Mouse (Mus musculus) hindbrain, postnatal 0 days (tissue): ENCODE data around the gene Hoxb5. TPM values are rescaled to one million over a fixed set of nuclear protein-coding genes. Genes with fewer than 3 reads are reported as not detected.

Experiments
- ATAC-seq: fragments of 200-750 bp; cut with Nextera tagmentation; 2 replicates; pipeline ENCODE4 v1.8.0; 2017; ENCODE audit warnings: mild to moderate bottlenecking, moderate TSS enrichment, moderate library complexity
- DNase-seq: peaks from one replicate; pipeline ENCODE4 v3.0.0-alpha.2; 2015; ENCODE audit warnings: low spot score
- H3K27ac ChIP-seq: fragments of 300-500 bp; sonication (generic); 2 replicates; pipeline ENCODE4 v1.5.1; 2014; ENCODE audit warnings: mild to moderate bottlenecking
- H3K27me3 ChIP-seq: fragments of 300-500 bp; sonication (generic); 2 replicates; pipeline ENCODE4 v1.6.1; 2014; ENCODE audit warnings: low read length, mixed read lengths; ENCODE audit not compliant: insufficient read depth
- H3K36me3 ChIP-seq: fragments of 300-500 bp; sonication (generic); 2 replicates; pipeline ENCODE4 v1.6.1; 2014; ENCODE audit warnings: low read length, mixed read lengths; ENCODE audit not compliant: insufficient read depth
- H3K4me1 ChIP-seq: fragments of 300-500 bp; sonication (generic); 2 replicates; pipeline ENCODE4 v1.6.1; 2014; ENCODE audit warnings: antibody characterized with exemption, low read length, mixed read lengths; ENCODE audit not compliant: insufficient read depth
- H3K4me2 ChIP-seq: fragments of 300-500 bp; sonication (generic); 2 replicates; pipeline ENCODE4 v1.6.1; 2014; ENCODE audit warnings: low read depth, mild to moderate bottlenecking, low read length, moderate library complexity, mixed read lengths
- H3K4me3 ChIP-seq: fragments of 300-500 bp; sonication (generic); 2 replicates; pipeline ENCODE4 v1.5.1; 2014; ENCODE audit warnings: low read length
- H3K9ac ChIP-seq: fragments of 300-500 bp; sonication (generic); replicated peaks from 2 replicates; pipeline ENCODE4 v1.6.1; 2014; ENCODE audit warnings: mild to moderate bottlenecking, low read length, moderate library complexity, mixed read lengths
- H3K9me3 ChIP-seq: fragments of 300-500 bp; sonication (generic); 2 replicates; pipeline ENCODE4 v1.6.1; 2016; ENCODE audit warnings: low read length, mixed read lengths
- CTCF ChIP-seq: IDR thresholded peaks from 2 replicates; pipeline ENCODE4 v1.5.1; 2016; ENCODE audit warnings: antibody characterized with exemption, control low read depth, low read depth
- WGBS: fragments of 180-500 bp; shearing (Covaris S2); extraction: QIAGEN DNeasy Blood & Tissue Kit; methylation state at CpG from one replicate; pipeline ENCODE4 v1.1.7; 2014; 5-methylcytosine and 5-hydroxymethylcytosine counted together
- polyA plus RNA-seq: library from polyadenylated mRNA; unstranded; fragments of >200 nt; fragmentation: Nextera tagmentation; extraction: Ambion mirVana; gene quantifications from 2 replicates; pipeline ENCODE4 v1.2.1, GENCODE M21; 2015
- total RNA-seq: library from RNA; depleted of rRNA; stranded (reverse); fragments of >200 nt; gene quantifications from 2 replicates; pipeline ENCODE4 v1.2.3, GENCODE M21; 2014

Gene Hoxb5
- total and polyA plus RNA-seq, 2 experiments from 2014 or later = 24.3 to 113 TPM

- Histone ChIP-seq H3K4me1 (no peaks in the 10 kb centered on the region), H3K4me2 (no peak overlapping the region), H3K9me3 (0 out of 2 replicates have a peak, but pooled peaks cover 4% of the 10 kb centered on the region), H3K27me3 (peaks cover 90% of the 10 kb centered on the region), H3K27ac (no peak overlapping the region), H3K36me3 (no peaks in the 10 kb centered on the region), H3K4me3 (no peak overlapping the region), H3K9ac (no peak overlapping the region)
- TF ChIP-seq CTCF = no peak
- DNase-seq = no peak
- no peak for ATAC-seq
- 2% methylated on average over 7 of the region's 7 CpGs for WGBS
These were observed 37.2 kb upstream of the Hoxb5 start for GRCm38 (mm10) chr11:96265954-96266353.

GRCm38 (mm10) chr11:96267021-96267920, 35.9 kb upstream of the Hoxb5 start:
- H3K9me3 ChIP-seq = 0 out of 2 replicates have a peak, but pooled peaks cover 4% of the 10 kb centered on the region
- H3K4me1 ChIP-seq = no peaks in the 10 kb centered on the region
- no peaks in the 10 kb centered on the region for H3K36me3 ChIP-seq
- no peak for ATAC-seq
- H3K27ac ChIP-seq = no peak overlapping the region
- DNase-seq = no peak
- H3K4me3 ChIP-seq = no peak overlapping the region
- H3K27me3 ChIP-seq = peaks cover 93% of the 10 kb centered on the region
- H3K9ac ChIP-seq = no peak overlapping the region
- TF ChIP-seq CTCF = no peak
- 10% methylated on average over 7 of the region's 7 CpGs for WGBS
- H3K4me2 ChIP-seq = no peak overlapping the region

DNA sequence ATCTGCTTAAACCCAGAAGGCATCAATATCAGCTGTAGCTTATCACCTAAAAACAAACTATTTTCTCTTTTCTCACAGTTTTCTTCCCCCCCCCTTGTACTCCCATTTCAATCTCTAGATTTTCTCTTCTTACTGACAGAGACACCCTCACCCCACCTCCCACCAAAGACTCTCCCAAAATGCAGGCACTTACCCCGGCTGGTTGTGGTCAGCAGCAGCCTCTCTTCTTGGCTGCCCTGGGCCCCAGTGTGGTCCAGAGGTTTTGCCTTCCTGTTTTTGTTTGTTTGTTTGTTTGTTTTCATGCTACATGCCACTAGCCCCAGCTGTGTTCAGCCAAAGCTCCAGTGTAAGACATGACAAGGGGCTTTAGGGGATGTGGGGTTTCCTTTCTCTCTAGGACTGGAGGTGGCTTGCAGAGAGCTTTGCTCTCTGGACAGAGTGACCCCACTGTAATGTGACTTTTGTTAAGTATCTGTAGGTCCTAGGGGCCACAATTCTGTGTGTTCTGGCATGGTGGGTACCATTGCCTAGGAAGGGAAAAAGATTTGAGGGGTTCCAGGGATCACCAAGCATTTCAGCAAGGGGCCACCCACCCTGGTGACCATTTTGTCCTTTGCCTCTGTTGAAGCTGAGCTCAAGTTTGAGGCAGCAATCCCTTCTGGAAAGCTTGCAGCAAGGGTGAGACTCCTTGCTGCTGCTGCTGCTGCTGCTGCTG, 34.9 kb upstream of the Hoxb5 start:
- peaks cover 93% of the 10 kb centered on the region for H3K27me3 ChIP-seq
- H3K4me1 ChIP-seq = no peaks in the 10 kb centered on the region
- no peak overlapping the region for H3K27ac ChIP-seq
- H3K4me2 ChIP-seq = no peak overlapping the region
- 3% methylated on average over 1 of the region's 1 CpGs for WGBS
- no peaks in the 10 kb centered on the region for H3K36me3 ChIP-seq
- no peak for ATAC-seq
- DNase-seq = no peak
- no peak overlapping the region for H3K9ac ChIP-seq
- H3K9me3 ChIP-seq = 0 out of 2 replicates have a peak, but pooled peaks cover 4% of the 10 kb centered on the region
- H3K4me3 ChIP-seq = no peak overlapping the region
- no peak for TF ChIP-seq CTCF

DNA sequence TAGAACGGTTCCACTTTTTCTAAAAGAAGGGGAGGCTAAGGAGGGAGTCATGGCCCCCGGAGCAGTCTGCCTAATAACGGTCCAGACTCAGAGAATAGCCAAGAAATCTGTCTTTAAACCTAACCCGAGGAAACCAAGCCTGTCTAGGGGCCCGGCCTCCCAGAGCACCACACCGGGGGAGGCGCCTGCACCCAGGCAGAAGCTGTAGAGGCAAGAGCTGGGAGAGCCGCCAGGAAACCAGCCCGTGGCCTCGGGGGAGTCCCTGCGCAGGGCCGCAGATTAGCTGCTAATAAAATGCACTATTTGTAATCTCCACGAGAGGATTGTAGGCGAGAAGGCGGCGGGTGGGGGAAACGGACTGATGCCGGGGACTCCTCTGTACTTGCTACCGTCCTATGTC, 33.3 kb upstream of the Hoxb5 start:
- Histone ChIP-seq H3K36me3 (no peaks in the 10 kb centered on the region), H3K4me1 (no peaks in the 10 kb centered on the region), H3K9me3 (no peaks in the 10 kb centered on the region), H3K4me2 (no peak overlapping the region), H3K27me3 (peaks cover 93% of the 10 kb centered on the region), H3K4me3 (no peak overlapping the region), H3K9ac (no peak overlapping the region), H3K27ac (no peak overlapping the region)
- WGBS = under 1% methylated on average over 19 of the region's 19 CpGs
- no peak for TF ChIP-seq CTCF
- no peak for ATAC-seq
- no peak for DNase-seq

GRCm38 (mm10) chr11:96270996-96271540, 32.1 kb upstream of the Hoxb5 start, which contains the start of gene Hoxb9:
TSS of gene Hoxb9 (plus strand) at chr11:96271457.
- under 1% methylated on average over 36 of the region's 40 CpGs for WGBS
- H3K27me3 ChIP-seq = peaks cover 94% of the 10 kb centered on the region
- H3K36me3 ChIP-seq = no peaks in the 10 kb centered on the region
- peak within 1 kb of the TSS; percentile 42; the same call in 1 of the 2 replicates for H3K4me2 ChIP-seq
- H3K9ac ChIP-seq = no peak within 1 kb of the TSS
- no peaks in the 10 kb centered on the region for H3K4me1 ChIP-seq
- no peak within 1 kb of the TSS for H3K27ac ChIP-seq
- DNase-seq (no peak), ATAC-seq (no peak)
- TF ChIP-seq CTCF = no peak
- H3K4me3 ChIP-seq = peak within 1 kb of the TSS; percentile 21
- no peaks in the 10 kb centered on the region for H3K9me3 ChIP-seq

DNA sequence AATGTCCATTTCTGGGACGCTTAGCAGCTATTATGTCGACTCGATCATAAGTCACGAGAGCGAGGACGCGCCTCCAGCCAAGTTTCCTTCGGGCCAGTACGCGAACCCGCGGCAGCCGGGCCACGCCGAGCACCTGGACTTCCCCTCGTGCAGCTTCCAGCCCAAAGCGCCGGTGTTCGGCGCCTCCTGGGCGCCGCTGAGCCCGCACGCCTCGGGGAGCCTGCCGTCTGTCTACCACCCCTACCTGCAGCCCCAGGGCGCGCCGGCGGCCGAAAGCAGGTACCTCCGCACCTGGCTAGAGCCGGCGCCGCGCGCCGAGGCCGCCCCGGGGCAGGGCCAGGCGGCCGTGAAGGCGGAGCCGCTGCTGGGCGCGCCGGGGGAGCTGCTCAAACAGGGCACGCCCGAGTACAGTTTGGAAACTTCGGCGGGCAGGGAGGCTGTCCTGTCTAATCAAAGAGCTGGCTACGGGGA, 31.6 kb upstream of the Hoxb5 start:
- Histone ChIP-seq H3K9ac (no peak overlapping the region), H3K36me3 (no peaks in the 10 kb centered on the region), H3K4me3 (peak overlapping the region; percentile 14; the same call in 1 of the 2 replicates), H3K4me1 (no peaks in the 10 kb centered on the region), H3K4me2 (peak overlapping the region; percentile 42; the same call in 1 of the 2 replicates), H3K27ac (no peak overlapping the region), H3K9me3 (no peaks in the 10 kb centered on the region), H3K27me3 (peaks cover 95% of the 10 kb centered on the region)
- no peak for ATAC-seq
- DNase-seq = no peak
- under 1% methylated on average over 50 of the region's 52 CpGs for WGBS
- TF ChIP-seq CTCF = no peak
